Mouse (Mus musculus) E14TG2a.4 (cell line): ENCODE measurements around the gene Gpr37l1.

Source experiments
- H3K27me3 ChIP-seq: 2 replicates; pipeline ENCODE4 v1.6.1; 2014; ENCODE audit warnings: low read length, control low read depth; ENCODE audit not compliant: insufficient read depth
- H3K36me3 ChIP-seq: 2 replicates; pipeline ENCODE4 v1.6.1; 2014; ENCODE audit warnings: low read length, control low read depth; ENCODE audit not compliant: insufficient read depth
- H3K4me1 ChIP-seq: replicated peaks from 2 replicates; pipeline ENCODE4 v1.6.1; 2014; ENCODE audit warnings: low read depth, low read length, control low read depth
- H3K4me3 ChIP-seq: replicated peaks from 2 replicates; pipeline ENCODE4 v1.5.1; 2014; ENCODE audit warnings: mild to moderate bottlenecking, low read length
- H3K9me3 ChIP-seq: 2 replicates; pipeline ENCODE4 v1.6.1; 2014; ENCODE audit warnings: low read length, control low read depth
- CTCF ChIP-seq: conservative IDR thresholded peaks from 2 replicates; pipeline ENCODE4 v1.5.1; 2014; ENCODE audit warnings: low read length
- NANOG ChIP-seq: IDR thresholded peaks from 2 replicates; pipeline ENCODE4 v1.6.1; 2014; ENCODE audit warnings: borderline replicate concordance, low read length, mixed read lengths
- POU5F1 ChIP-seq: IDR thresholded peaks from 2 replicates; pipeline ENCODE4 v1.6.1; 2014; ENCODE audit warnings: low read length, borderline replicate concordance

The Gpr37l1 gene

GRCm38 (mm10) chr1:135147702-135148058 lies 19.8 kb downstream of the Gpr37l1 start:
- H3K4me1 ChIP-seq: peaks cover 29% of the 10 kb centered on the region
- peaks cover 23% of the 10 kb centered on the region for H3K36me3 ChIP-seq
- peak overlapping the region; percentile 96 for H3K4me3 ChIP-seq
- no peak for TF ChIP-seq CTCF
- TF ChIP-seq NANOG: no peak
- no peak for TF ChIP-seq POU5F1
- H3K9me3 ChIP-seq: no peaks in the 10 kb centered on the region
- peaks cover 36% of the 10 kb centered on the region for H3K27me3 ChIP-seq

- Histone ChIP-seq H3K36me3 (peaks cover 17% of the 10 kb centered on the region), H3K9me3 (no peaks in the 10 kb centered on the region), H3K27me3 (peaks cover 38% of the 10 kb centered on the region), H3K4me1 (peaks cover 25% of the 10 kb centered on the region), H3K4me3 (peak overlapping the region; percentile 96)
- TF ChIP-seq NANOG: no peak
- no peak for TF ChIP-seq POU5F1
- TF ChIP-seq CTCF: no peak
These were observed 20.4 kb downstream of the Gpr37l1 start for GRCm38 (mm10) chr1:135146946-135147701.

GRCm38 (mm10) chr1:135146077-135146945 lies 21.2 kb downstream of the Gpr37l1 start, which contains the start of gene Arl8a:
Arl8a (plus strand) TSS chr1:135146824.
- TF ChIP-seq POU5F1 (no peak), CTCF (no peak), NANOG (no peak)
- Histone ChIP-seq H3K4me3 (peak within 1 kb of the TSS; percentile 96), H3K9me3 (no peaks in the 10 kb centered on the region), H3K36me3 (peaks cover 13% of the 10 kb centered on the region), H3K4me1 (peaks cover 25% of the 10 kb centered on the region), H3K27me3 (peaks cover 40% of the 10 kb centered on the region)

- Histone ChIP-seq H3K4me3 (no peak overlapping the region), H3K9me3 (no peaks in the 10 kb centered on the region), H3K27me3 (peaks cover 40% of the 10 kb centered on the region), H3K4me1 (peaks cover 30% of the 10 kb centered on the region), H3K36me3 (peaks cover 6% of the 10 kb centered on the region; the same call in 1 of the 2 replicates)
- TF ChIP-seq NANOG (no peak), POU5F1 (no peak), CTCF (no peak)
These were observed 23.5 kb downstream of the Gpr37l1 start for GRCm38 (mm10) chr1:135143940-135144339.

- no peak for TF ChIP-seq NANOG
- no peak for TF ChIP-seq POU5F1
- TF ChIP-seq CTCF: no peak
- Histone ChIP-seq H3K9me3 (no peaks in the 10 kb centered on the region), H3K4me3 (no peak overlapping the region), H3K36me3 (peaks cover 5% of the 10 kb centered on the region; the same call in 1 of the 2 replicates), H3K4me1 (peaks cover 20% of the 10 kb centered on the region), H3K27me3 (peaks cover 40% of the 10 kb centered on the region)
These were observed 25.0 kb downstream of the Gpr37l1 start for GRCm38 (mm10) chr1:135142452-135142851.

GRCm38 (mm10) chr1:135139906-135140305 lies 27.6 kb downstream of the Gpr37l1 start:
- no peak for TF ChIP-seq CTCF
- no peak for TF ChIP-seq POU5F1
- no peak for TF ChIP-seq NANOG
- Histone ChIP-seq H3K27me3 (peaks cover 25% of the 10 kb centered on the region), H3K4me1 (peaks cover 12% of the 10 kb centered on the region), H3K36me3 (peaks cover 5% of the 10 kb centered on the region; the same call in 1 of the 2 replicates), H3K4me3 (peak overlapping the region; percentile 51; the same call in 1 of the 2 replicates), H3K9me3 (no peaks in the 10 kb centered on the region)

GRCm38 (mm10) chr1:135136500-135136899 lies 31.0 kb downstream of the Gpr37l1 start:
- Histone ChIP-seq H3K4me3 (no peak overlapping the region), H3K9me3 (no peaks in the 10 kb centered on the region), H3K27me3 (peaks cover 5% of the 10 kb centered on the region), H3K36me3 (no peaks in the 10 kb centered on the region), H3K4me1 (peaks cover 35% of the 10 kb centered on the region)
- peak; percentile 94 for TF ChIP-seq CTCF
- no peak for TF ChIP-seq NANOG

GRCm38 (mm10) chr1:135135111-135135787 lies 32.2 kb downstream of the Gpr37l1 start:
- Histone ChIP-seq H3K36me3 (no peaks in the 10 kb centered on the region), H3K4me3 (no peak overlapping the region), H3K9me3 (no peaks in the 10 kb centered on the region), H3K4me1 (peaks cover 39% of the 10 kb centered on the region), H3K27me3 (peaks cover 5% of the 10 kb centered on the region)
- TF ChIP-seq CTCF: no peak
